Mouse (Mus musculus) midbrain, embryonic 15.5 days (tissue): ENCODE measurements around the gene Pde4b. TPM values are rescaled to one million over a fixed set of nuclear protein-coding genes. Genes with fewer than 3 reads are reported as not detected.

Experiments
- ATAC-seq: fragments of 200-750 bp; cut with Nextera tagmentation; replicated peaks from 2 replicates; pipeline ENCODE4 v1.8.0; 2017; ENCODE audit warnings: moderate TSS enrichment
- H3K27ac ChIP-seq: fragments of 300-500 bp; sonication (generic); 2 replicates; pipeline ENCODE4 v1.5.1; 2015; ENCODE audit warnings: mild to moderate bottlenecking, inconsistent platforms
- H3K27me3 ChIP-seq: fragments of 300-500 bp; sonication (generic); replicated peaks from 2 replicates; pipeline ENCODE4 v1.6.1; 2015; ENCODE audit warnings: inconsistent platforms
- H3K36me3 ChIP-seq: fragments of 300-500 bp; sonication (generic); replicated peaks from 2 replicates; pipeline ENCODE4 v1.6.1; 2015; ENCODE audit warnings: inconsistent platforms
- H3K4me1 ChIP-seq: fragments of 300-500 bp; sonication (generic); 2 replicates; pipeline ENCODE4 v1.6.1; 2015; ENCODE audit warnings: inconsistent platforms
- H3K4me2 ChIP-seq: fragments of 300-500 bp; sonication (generic); 2 replicates; pipeline ENCODE4 v1.6.1; 2015; ENCODE audit warnings: inconsistent platforms, mild to moderate bottlenecking, moderate library complexity
- H3K4me3 ChIP-seq: fragments of 300-500 bp; sonication (generic); 2 replicates; pipeline ENCODE4 v1.5.1; 2015; ENCODE audit warnings: mild to moderate bottlenecking, inconsistent platforms
- H3K9ac ChIP-seq: fragments of 300-500 bp; sonication (generic); 2 replicates; pipeline ENCODE4 v1.6.1; 2015; ENCODE audit warnings: mild to moderate bottlenecking, inconsistent platforms
- H3K9me3 ChIP-seq: fragments of 300-500 bp; sonication (generic); 2 replicates; pipeline ENCODE4 v1.6.1; 2016; ENCODE audit warnings: inconsistent platforms
- WGBS: fragments of 180-500 bp; shearing (Covaris S2); methylation state at CpG from one replicate; pipeline ENCODE4 v1.1.7; 2015; ENCODE audit warnings: mixed read lengths; 5-methylcytosine and 5-hydroxymethylcytosine counted together
- polyA plus RNA-seq: library from polyadenylated mRNA; unstranded; fragments of >200 nt; fragmentation: Nextera tagmentation; extraction: Ambion mirVana; gene quantifications from 2 replicates; pipeline ENCODE4 v1.2.1, GENCODE M21; 2015

Pde4b gene
- polyA plus RNA-seq, 1 experiment from 2014 or later: 54.9 TPM

- peaks cover 7% of the 10 kb centered on the region; the same call in 1 of the 2 replicates for H3K4me1 ChIP-seq
- H3K4me2 ChIP-seq: no peak overlapping the region
- H3K27me3 ChIP-seq: no peaks in the 10 kb centered on the region
- 0 out of 2 replicates have a peak, but pooled peaks have one; percentile 18 for ATAC-seq
- no peak overlapping the region for H3K9ac ChIP-seq
- no peaks in the 10 kb centered on the region for H3K36me3 ChIP-seq
- H3K27ac ChIP-seq: no peak overlapping the region
- WGBS: 73% methylated on average over 5 of the region's 5 CpGs
- H3K4me3 ChIP-seq: no peak overlapping the region
- no peaks in the 10 kb centered on the region for H3K9me3 ChIP-seq
Measured at GRCm38 (mm10) chr4:102495001-102495400, 407.7 kb downstream of the Pde4b start.

- Histone ChIP-seq H3K27me3 (no peaks in the 10 kb centered on the region), H3K9me3 (no peaks in the 10 kb centered on the region), H3K36me3 (no peaks in the 10 kb centered on the region), H3K4me3 (no peak overlapping the region), H3K4me2 (no peak overlapping the region), H3K27ac (no peak overlapping the region), H3K9ac (no peak overlapping the region), H3K4me1 (peaks cover 7% of the 10 kb centered on the region; the same call in 1 of the 2 replicates)
- 88% methylated on average over 5 of the region's 5 CpGs for WGBS
- no peak for ATAC-seq
Measured at GRCm38 (mm10) chr4:102495474-102495873, 408.1 kb downstream of the Pde4b start.

- no peak overlapping the region for H3K27ac ChIP-seq
- H3K36me3 ChIP-seq: no peaks in the 10 kb centered on the region
- H3K4me3 ChIP-seq: no peak overlapping the region
- no peak overlapping the region for H3K9ac ChIP-seq
- H3K4me2 ChIP-seq: no peak overlapping the region
- ATAC-seq: no peak
- 84% methylated on average over 20 of the region's 20 CpGs for WGBS
- H3K9me3 ChIP-seq: no peaks in the 10 kb centered on the region
- H3K4me1 ChIP-seq: peaks cover 7% of the 10 kb centered on the region; the same call in 1 of the 2 replicates
- H3K27me3 ChIP-seq: no peaks in the 10 kb centered on the region
Measured at GRCm38 (mm10) chr4:102496269-102497177, 409.2 kb downstream of the Pde4b start.

- Histone ChIP-seq H3K36me3 (no peaks in the 10 kb centered on the region), H3K9me3 (no peaks in the 10 kb centered on the region), H3K27ac (no peak overlapping the region), H3K4me2 (no peak overlapping the region), H3K4me1 (peaks cover 7% of the 10 kb centered on the region; the same call in 1 of the 2 replicates), H3K4me3 (no peak overlapping the region), H3K27me3 (no peaks in the 10 kb centered on the region), H3K9ac (no peak overlapping the region)
- ATAC-seq: no peak
- 94% methylated on average over 3 of the region's 3 CpGs for WGBS
Measured at GRCm38 (mm10) chr4:102497221-102497620, 409.9 kb downstream of the Pde4b start.

GRCm38 (mm10) chr4:102498169-102498919 lies 411.0 kb downstream of the Pde4b start:
- 92% methylated on average over 4 of the region's 4 CpGs for WGBS
- Histone ChIP-seq H3K27me3 (no peaks in the 10 kb centered on the region), H3K9me3 (no peaks in the 10 kb centered on the region), H3K4me1 (no peaks in the 10 kb centered on the region), H3K36me3 (no peaks in the 10 kb centered on the region), H3K9ac (no peak overlapping the region), H3K4me2 (no peak overlapping the region), H3K27ac (no peak overlapping the region), H3K4me3 (no peak overlapping the region)
- ATAC-seq: no peak

GRCm38 (mm10) chr4:102498920-102499316 lies 411.6 kb downstream of the Pde4b start:
- no peak overlapping the region for H3K4me2 ChIP-seq
- no peaks in the 10 kb centered on the region for H3K4me1 ChIP-seq
- ATAC-seq: no peak

GRCm38 (mm10) chr4:102505714-102506113 lies 418.4 kb downstream of the Pde4b start:
- no peaks in the 10 kb centered on the region for H3K9me3 ChIP-seq
- peaks cover 1% of the 10 kb centered on the region for H3K4me1 ChIP-seq
- H3K4me3 ChIP-seq: no peak overlapping the region
- no peak overlapping the region for H3K27ac ChIP-seq
- H3K27me3 ChIP-seq: no peaks in the 10 kb centered on the region
- no peak for ATAC-seq
- WGBS: 38% methylated on average over 6 of the region's 6 CpGs
- no peak overlapping the region for H3K4me2 ChIP-seq
- no peak overlapping the region for H3K9ac ChIP-seq
- H3K36me3 ChIP-seq: no peaks in the 10 kb centered on the region

More at GRCm38 (mm10) chr4:102498920-102499316, 411.6 kb downstream of the Pde4b start:
- no peak overlapping the region for H3K9ac ChIP-seq
- H3K27me3 ChIP-seq: no peaks in the 10 kb centered on the region
- no peaks in the 10 kb centered on the region for H3K36me3 ChIP-seq
- H3K4me3 ChIP-seq: no peak overlapping the region
- 88% methylated on average over 1 of the region's 1 CpGs for WGBS
- H3K27ac ChIP-seq: no peak overlapping the region
- no peaks in the 10 kb centered on the region for H3K9me3 ChIP-seq

- no peak for ATAC-seq
- Histone ChIP-seq H3K9ac (no peak overlapping the region), H3K4me2 (no peak overlapping the region), H3K9me3 (no peaks in the 10 kb centered on the region), H3K27ac (no peak overlapping the region), H3K27me3 (no peaks in the 10 kb centered on the region), H3K36me3 (no peaks in the 10 kb centered on the region), H3K4me1 (peaks cover 10% of the 10 kb centered on the region), H3K4me3 (no peak overlapping the region)
- 78% methylated on average over 15 of the region's 15 CpGs for WGBS
Measured at GRCm38 (mm10) chr4:102506376-102507280, 419.3 kb downstream of the Pde4b start.

GRCm38 (mm10) chr4:102507344-102507743 lies 420.0 kb downstream of the Pde4b start:
- H3K9ac ChIP-seq: no peak overlapping the region
- peaks cover 12% of the 10 kb centered on the region for H3K4me1 ChIP-seq
- no peaks in the 10 kb centered on the region for H3K9me3 ChIP-seq
- H3K4me2 ChIP-seq: no peak overlapping the region
- no peaks in the 10 kb centered on the region for H3K27me3 ChIP-seq
- WGBS: 87% methylated on average over 9 of the region's 9 CpGs
- no peak overlapping the region for H3K27ac ChIP-seq
- ATAC-seq: no peak
- H3K36me3 ChIP-seq: no peaks in the 10 kb centered on the region
- H3K4me3 ChIP-seq: no peak overlapping the region

- Histone ChIP-seq H3K9me3 (no peaks in the 10 kb centered on the region), H3K36me3 (no peaks in the 10 kb centered on the region), H3K4me3 (no peak overlapping the region), H3K27ac (no peak overlapping the region), H3K9ac (no peak overlapping the region), H3K27me3 (no peaks in the 10 kb centered on the region), H3K4me2 (no peak overlapping the region), H3K4me1 (peaks cover 12% of the 10 kb centered on the region)
- no peak for ATAC-seq
- WGBS: 83% methylated on average over 2 of the region's 2 CpGs
Measured at GRCm38 (mm10) chr4:102507753-102508152, 420.4 kb downstream of the Pde4b start.

GRCm38 (mm10) chr4:102510061-102510460 lies 422.7 kb downstream of the Pde4b start:
- Histone ChIP-seq H3K4me1 (peaks cover 12% of the 10 kb centered on the region), H3K27ac (no peak overlapping the region), H3K4me2 (no peak overlapping the region), H3K9ac (no peak overlapping the region), H3K36me3 (no peaks in the 10 kb centered on the region), H3K9me3 (no peaks in the 10 kb centered on the region), H3K4me3 (no peak overlapping the region), H3K27me3 (no peaks in the 10 kb centered on the region)
- 72% methylated on average over 6 of the region's 6 CpGs for WGBS
- ATAC-seq: no peak
